Mouse (Mus musculus): ENCODE results near the gene Gtf2f1.

Gene Gtf2f1

DNA sequence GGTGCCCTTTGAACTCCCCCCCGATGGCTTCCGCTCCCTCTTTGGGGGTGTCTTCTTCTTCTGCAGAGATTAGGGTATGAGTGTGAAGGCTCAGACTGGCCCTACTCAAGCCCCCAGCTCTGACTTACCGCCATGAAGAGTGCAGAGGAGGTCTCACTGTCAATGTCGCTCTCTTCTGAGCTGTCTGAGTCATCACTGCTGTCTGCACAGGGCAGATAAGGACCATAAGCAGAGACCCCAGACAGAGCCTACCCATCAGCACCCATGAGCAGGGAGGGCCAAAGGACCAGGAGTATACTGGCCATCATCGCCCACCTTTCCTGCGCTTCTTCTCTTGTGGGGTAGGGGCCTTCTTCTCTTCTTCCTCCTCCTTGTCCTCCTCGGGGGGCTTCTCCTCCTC lies 7.1 kb downstream of the Gtf2f1 start:
- no peak for DNase-seq (ENCODE audit: low spot score)

DNA sequence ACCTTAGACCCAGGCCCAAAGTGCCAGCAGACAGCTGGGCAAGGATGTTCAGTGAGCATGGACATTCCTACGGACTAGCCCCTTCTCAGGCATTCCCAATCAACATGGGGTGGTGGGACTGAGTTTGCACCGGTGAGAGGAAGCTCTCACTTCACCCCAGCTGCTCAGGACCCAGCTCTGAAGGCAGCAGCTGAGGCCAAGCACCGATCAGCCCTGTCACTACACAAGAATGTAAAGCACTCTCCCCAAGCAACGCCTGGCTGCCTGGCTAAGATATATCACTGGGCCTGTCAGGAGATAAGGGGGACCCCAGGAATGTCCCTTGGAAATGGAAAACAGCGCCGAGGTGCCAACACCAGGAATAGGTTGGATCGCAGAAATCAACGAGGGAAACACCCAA lies 9.9 kb downstream of the Gtf2f1 start:
- DNase-seq (ENCODE audit: low spot score) = no peak

DNA sequence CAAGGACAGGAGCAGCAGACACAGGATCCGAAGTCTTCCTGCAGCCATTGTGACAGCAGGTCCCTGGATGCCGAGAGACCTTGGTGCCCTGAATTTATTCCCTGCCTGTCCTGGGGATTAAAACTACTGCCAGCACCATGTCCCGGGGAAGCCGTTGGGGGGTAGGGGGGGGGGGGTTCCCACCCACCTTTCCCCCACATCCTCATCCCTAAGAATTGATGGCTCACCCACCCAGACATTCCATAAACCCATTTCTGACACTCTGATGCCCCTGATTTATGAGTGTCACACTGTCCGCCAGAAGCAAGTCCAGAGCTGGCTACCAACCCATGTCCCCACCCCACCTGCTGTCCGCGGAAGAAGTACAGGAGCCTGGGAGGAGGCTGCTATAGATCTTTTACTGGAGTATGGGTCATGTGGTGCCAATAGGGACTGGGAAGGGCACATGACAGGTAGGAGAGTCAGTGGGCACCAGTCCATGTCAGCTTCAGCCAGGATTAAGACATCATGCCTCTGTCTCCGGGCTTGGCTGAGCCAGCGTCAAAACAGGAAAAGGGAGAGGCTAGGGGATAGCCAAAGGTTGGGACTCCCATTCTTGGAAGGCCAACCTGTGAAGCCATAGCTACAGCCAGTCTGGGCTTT lies 11.0 kb downstream of the Gtf2f1 start, which contains the start of gene Pspn:
TSS of gene Pspn (minus strand) at position 51 of the 642 bp plus-strand sequence.
- no peak for DNase-seq (ENCODE audit: low spot score)

DNA sequence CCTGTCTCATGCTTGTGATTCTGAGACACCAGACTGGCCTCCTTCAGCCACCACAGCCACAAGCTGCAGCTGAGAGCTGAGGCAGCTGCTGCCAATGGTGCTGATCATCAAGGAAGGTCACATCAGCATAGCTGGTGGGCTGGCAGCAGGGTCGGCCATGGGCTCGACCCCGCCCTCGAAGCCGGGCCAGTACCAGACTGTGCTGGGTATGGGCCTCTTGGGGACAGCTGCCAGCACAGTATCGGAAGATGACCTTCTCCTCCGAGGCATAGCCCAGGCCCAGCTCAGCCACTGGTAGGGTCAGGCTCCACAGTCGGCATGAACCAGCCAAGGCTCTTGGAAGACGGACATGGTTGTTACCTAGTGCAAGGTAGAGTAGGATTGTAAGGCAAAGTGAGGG lies 11.7 kb downstream of the Gtf2f1 start:
- no peak for DNase-seq (ENCODE audit: low spot score)

DNA sequence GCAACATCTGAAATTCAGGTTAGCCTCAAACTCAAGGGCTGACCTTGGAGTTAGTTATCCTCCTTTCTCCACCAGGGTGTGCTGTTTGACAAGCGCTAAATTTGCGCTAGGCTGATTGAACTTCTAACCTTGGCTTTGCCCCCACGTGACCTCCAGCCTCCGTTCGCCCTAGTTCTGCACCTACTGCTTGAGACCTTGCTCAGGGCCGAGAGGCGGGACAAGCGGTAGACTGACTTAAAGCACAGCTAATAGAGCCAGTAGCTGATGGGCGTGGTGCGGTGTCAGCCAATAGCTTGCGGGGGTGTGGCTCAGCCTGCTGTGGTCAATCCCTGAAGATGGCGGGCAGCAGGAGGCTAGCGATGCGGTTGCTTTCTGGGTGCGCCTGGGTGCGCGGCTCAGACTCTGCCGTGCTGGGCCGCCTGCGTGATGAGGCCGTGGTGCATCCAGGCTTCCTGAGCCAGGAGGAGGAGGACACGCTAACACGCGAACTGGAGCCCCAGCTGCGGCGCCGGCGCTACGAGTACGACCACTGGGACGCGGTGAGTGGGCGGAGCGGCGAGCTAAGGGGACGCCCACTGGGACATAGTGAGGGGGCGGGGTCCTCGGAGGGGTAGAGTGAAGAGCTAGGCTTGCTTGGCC lies 13.9 kb downstream of the Gtf2f1 start, which contains the start of gene Alkbh7:
TSS of gene Alkbh7 (plus strand) at position 311 of the 639 bp plus-strand sequence.
- peak; percentile 99 for DNase-seq (ENCODE audit: low spot score)

GRCm38 (mm10) chr17:56996506-56996905 lies 14.6 kb downstream of the Gtf2f1 start:
- no peak for DNase-seq (ENCODE audit: low spot score)

DNA sequence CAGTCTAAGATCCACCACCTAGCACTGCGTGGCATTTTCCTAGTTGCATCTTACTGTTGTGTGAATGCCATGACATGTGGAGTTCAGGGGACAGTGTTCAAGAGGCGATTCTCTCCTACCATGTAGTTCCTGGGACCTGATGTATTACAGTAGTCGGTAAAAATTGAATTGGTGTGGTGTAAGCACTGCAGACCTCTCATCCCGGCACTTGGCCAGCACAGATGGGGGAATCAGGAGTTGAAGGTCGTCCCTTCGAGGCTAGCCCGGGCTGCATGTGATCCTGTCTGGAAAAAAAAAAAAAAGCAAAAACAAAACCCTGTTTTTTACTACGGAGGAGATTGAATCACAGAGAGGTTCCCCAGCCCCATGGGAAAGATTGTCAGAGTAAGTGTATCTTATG lies 16.0 kb downstream of the Gtf2f1 start:
- DNase-seq (ENCODE audit: low spot score) = no peak

GRCm38 (mm10) chr17:56990966-56991365 lies 20.1 kb downstream of the Gtf2f1 start:
- DNase-seq (ENCODE audit: low spot score) = no peak

DNA sequence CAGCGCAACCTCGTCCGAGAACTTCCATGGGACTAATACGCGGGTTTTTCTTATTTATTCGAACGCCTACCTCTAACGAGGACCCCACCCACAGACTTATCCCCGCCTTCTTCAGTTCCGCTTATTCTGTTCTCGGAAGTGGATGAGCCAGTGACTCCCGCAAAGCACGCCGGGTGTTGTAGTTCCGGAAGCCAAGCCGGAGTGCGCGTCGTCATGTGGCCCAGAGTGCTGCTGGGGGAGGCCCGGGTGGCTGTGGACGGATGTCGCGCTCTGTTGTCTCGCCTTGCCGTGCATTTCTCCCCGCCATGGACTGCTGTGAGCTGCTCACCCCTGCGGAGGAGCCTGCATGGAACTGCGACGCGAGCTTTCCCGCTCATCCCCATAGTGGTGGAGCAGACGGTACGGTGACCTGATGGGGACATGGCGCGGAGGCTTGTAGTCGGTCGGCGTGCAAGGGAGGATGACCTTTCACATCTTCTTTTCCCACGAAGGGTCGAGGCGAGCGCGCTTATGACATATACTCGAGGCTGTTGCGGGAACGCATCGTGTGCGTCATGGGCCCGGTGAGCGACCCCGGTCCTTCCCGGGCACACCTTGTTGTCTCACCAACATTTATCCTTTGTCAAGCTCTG lies 20.9 kb downstream of the Gtf2f1 start, which contains the start of gene Clpp:
TSS of gene Clpp (plus strand) at position 191 of the 632 bp plus-strand sequence.
- DNase-seq (ENCODE audit: low spot score) = peak; percentile 98

DNA sequence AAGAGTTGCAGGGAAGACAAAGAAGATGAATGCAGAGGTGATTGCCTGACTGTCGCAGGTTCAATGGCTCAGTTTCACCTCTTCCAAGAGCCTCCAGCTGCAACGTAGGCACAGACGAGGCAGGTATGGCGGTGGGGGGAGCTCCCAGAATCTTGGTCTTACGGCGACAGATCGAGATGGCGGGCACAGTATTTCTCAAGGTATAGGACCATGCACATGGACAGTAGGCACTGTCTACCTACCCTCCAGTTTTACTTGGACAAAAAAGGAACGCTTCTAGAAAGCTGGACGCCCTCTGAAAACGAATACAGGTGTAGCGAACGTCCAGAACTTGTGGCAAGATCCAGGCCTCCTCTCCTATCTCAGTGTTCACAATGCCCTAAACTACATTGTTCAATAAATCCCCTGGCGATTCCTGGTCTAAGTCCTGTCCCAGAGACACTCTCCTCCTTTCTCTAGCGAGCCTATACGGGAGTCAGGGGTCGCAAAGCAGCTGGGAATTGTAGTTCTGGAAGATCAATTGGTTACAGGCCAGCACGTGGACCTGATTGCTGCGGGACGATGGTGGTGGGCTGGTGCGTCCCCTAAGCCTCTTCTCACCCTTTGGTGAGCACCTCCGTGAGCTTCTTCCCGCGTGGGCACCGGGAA lies 21.5 kb downstream of the Gtf2f1 start:
- DNase-seq (ENCODE audit: low spot score) = peak; percentile 85

DNA sequence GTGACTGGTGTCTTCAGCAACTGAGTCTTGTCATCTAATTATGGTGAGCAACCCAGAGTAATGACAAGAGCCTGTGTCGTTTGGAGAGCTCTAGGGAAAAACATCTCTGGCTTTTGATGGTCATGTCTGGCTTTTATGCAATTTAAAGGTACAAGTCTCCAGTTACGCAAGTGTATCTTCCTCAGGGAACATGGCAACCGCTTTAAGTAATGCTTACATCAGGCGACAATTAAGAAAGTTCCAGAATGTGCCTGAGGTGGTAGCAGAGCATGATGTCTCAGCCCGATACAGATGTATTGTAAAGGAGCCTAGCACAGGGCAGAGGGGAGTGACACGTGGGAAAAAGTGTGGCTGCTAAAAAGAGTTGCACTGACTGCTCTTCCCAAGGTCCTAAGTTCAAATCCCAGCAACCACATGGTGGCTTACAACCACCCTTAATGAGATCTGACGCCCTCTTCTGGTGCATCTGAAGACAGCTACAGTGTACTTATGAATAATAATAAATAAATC lies 22.1 kb downstream of the Gtf2f1 start:
- no peak for DNase-seq (ENCODE audit: low spot score)

DNA sequence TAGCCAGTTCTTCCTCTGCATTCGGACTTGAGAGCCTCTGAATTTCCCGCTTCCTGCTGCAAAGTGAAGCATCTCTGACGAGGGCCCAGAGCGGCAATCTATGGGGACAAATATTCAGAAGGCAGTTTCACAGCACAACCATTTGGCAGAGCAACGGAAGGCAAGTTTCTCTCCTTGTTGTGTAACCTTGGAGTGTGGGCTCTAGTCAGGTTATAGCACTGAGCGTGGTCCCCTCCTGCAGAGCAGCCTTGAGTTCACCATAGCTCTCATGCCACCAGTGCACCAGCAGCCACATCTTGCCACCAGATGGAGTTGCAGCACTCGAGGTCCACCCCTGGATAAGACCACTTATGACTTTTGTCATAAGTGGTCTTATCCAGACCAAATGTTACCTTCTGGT lies 22.6 kb downstream of the Gtf2f1 start:
- no peak for DNase-seq (ENCODE audit: low spot score)

DNA sequence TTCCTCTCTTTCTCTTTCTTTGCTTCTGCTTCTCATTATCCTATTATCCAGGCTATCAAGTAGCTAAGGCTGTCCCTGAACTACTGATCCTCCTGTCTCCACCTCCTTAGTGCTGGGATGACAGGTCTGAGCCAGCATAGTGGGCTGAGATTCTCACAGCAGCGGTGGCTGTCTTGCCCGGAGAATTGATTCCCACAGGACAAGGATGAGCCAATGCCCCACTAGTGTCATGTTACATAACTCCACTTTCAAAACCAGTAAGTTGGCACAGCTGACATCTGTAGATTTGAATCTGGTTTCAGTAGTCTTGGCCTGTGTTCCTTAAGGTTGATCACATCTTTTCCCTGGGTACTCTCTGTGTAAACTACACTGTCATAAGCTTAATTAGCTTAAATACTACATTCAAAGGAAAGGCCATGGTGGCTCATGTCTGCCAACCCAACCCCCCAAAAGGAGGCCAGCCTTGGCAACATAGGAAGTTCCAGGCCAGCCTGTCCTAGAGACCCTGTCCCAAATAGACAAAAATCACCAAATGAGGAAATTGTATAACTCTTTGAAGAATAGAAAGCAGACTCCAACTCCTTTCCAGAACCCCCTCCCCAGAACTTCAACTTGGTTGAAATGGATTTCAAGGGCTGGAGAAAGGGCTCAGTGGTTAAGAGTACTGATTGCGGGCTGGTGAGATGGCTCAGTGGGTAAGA lies 24.8 kb downstream of the Gtf2f1 start:
- DNase-seq (ENCODE audit: low spot score) = no peak

GRCm38 (mm10) chr17:56985656-56986055 lies 25.4 kb downstream of the Gtf2f1 start:
- DNase-seq (ENCODE audit: low spot score) = no peak

GRCm38 (mm10) chr17:56984886-56985285 lies 26.2 kb downstream of the Gtf2f1 start:
- DNase-seq (ENCODE audit: low spot score) = no peak

DNA sequence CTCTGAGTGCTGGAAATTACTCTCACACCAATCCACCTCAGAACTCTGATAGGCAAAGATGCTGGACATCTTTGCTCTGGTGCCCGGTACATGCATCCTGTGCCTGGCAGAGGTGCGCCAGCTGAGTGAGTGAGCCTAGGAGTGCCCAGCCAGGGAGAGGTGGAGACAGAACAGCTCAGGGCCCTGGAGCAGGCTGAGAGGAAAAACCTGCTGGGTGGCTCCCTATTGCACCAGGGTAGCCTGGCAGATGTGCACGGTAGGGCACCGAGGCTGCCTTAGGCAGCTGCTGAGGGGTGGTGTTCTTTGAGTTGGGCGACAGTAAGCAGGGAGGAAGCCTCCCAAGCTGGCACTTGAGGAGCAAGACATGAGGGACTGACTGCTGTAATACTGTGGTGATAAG lies 29.1 kb downstream of the Gtf2f1 start, which contains the start of gene Acer1:
TSS of gene Acer1 (minus strand) at position 114 of the 400 bp plus-strand sequence.
- DNase-seq (ENCODE audit: low spot score) = no peak

GRCm38 (mm10) chr17:56981049-56981448 lies 30.0 kb downstream of the Gtf2f1 start:
- no peak for DNase-seq (ENCODE audit: low spot score)

DNA sequence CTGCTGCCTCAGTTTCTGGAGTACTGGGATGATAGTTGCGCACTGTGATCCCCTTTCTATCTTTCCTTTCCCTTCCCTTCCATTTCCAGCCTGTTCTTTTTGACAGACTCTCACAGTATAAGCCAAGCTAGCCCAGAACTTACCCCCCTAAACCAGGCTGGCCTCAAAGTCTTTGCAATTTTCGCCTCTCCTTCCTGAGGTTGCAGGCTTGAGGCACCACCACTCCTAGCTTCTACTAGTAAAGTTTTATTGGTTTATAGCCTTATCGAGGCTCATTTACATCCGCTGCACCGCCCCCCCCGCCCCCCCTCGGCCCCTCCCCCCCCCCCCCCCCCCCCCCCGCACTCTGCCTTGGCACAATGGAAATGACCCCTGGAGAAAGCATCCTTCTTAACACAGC lies 31.6 kb downstream of the Gtf2f1 start:
- no peak for DNase-seq (ENCODE audit: low spot score)

- no peak for DNase-seq (ENCODE audit: low spot score)
Measured at GRCm38 (mm10) chr17:56976531-56977390, 34.3 kb downstream of the Gtf2f1 start.

DNA sequence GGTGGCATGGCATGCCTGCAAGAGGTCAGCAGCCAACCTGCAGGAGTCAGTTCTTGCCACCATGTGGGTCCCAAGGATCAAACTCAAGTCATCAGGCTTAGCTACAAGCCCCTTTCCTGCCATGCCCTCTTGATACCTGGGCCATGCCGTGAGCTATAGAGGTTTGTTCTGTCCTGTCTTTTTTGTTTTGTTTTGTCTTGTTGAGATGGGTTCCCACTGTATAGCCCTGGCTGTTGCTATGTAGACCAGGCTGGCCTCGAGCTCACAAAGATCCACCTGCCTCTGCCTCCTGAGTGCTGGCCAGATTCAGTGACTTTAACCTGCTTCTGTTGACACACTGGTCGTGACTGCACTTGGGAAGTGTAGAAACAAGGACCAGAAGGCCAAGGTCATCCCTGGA lies 35.7 kb downstream of the Gtf2f1 start:
- DNase-seq (ENCODE audit: low spot score) = no peak

GRCm38 (mm10) chr17:56974708-56975240 lies 36.3 kb downstream of the Gtf2f1 start:
- no peak for DNase-seq (ENCODE audit: low spot score)

Measured in lung, postnatal 25 days (tissue).